Mouse (Mus musculus): ENCODE measurements around the gene Hpcal1.

GRCm38 (mm10) chr12:17673729-17674128 is 16.9 kb upstream of the Hpcal1 start:
- TF ChIP-seq POLR2A (IDR thresholded peaks at IDR 0.05; ENCODE audit: control insufficient read depth, low read depth, low read length) (no peak), CTCF (IDR thresholded peaks at IDR 0.05; ENCODE audit: control insufficient read depth, insufficient read depth, insufficient replicate concordance, low read depth, low read length) (no peak)
